Mouse (Mus musculus) urinary bladder, postnatal 10 days (tissue): ENCODE measurements around the gene Edem3.
"Not testable (repeated sequence)": the region's sequence is repeated elsewhere in the genome, so short reads cannot be mapped to it uniquely, and the experiment has no call there.

ENCODE experiments used
- DNase-seq: peaks from one replicate; pipeline ENCODE4 v3.0.0; 2022; ENCODE audit warnings: low spot score

Edem3 gene

DNA sequence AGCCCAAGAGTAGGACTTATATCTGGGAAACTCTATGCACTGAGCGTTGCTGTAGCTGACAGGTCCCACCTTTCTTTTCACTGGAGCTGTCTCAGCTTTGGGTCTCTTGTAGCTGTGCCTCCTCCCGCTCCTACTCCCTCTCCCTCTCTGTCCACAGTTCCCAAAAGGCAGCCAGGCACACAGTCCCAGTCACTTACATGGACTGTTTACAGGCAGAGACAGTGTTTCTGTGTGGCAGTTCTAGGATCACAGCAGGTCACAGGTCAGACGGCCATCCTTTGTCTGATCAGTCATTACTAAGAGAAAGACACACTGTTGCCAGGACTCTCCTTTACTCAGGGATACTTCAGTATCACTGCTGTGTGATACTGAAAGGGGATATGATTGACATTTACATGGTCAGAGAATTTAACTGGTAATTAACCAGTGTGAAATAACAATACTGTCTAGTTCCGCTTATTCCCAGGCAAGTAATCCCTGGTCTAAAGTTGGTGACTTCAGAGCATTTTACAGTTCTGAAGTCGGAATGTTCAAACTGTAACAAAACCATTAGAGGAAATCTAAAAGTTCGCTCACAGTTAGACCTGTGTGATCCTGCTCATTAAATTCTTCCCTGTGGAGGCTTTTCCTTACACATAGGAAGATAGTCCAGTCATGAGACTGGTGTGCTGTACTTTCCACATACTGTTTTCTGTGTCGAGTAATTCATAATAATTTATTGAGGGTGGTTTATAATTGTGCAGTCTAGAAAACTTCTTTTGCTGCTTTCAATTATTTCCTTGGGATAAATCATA, 55.7 kb downstream of the Edem3 start:
- no peak for DNase-seq

DNA sequence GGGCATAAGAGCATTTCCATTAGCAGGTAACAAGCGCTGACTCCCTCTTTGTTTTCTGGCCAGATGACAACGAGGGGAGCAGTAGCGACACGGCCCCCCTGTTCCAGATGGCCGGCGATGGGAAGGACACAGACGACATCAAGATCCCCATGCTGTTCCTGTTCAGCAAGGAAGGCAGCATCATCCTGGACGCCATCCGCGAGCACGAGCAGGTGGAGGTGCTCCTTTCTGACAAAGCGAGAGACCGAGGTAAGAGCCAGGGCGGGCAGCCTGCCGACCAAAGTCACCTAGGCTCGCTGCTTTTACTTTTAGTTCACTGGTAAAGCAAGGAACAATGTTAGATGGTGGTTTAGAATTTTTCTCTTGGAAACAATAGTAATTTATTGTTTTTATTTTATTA, 56.3 kb downstream of the Edem3 start:
- DNase-seq = no peak

DNA sequence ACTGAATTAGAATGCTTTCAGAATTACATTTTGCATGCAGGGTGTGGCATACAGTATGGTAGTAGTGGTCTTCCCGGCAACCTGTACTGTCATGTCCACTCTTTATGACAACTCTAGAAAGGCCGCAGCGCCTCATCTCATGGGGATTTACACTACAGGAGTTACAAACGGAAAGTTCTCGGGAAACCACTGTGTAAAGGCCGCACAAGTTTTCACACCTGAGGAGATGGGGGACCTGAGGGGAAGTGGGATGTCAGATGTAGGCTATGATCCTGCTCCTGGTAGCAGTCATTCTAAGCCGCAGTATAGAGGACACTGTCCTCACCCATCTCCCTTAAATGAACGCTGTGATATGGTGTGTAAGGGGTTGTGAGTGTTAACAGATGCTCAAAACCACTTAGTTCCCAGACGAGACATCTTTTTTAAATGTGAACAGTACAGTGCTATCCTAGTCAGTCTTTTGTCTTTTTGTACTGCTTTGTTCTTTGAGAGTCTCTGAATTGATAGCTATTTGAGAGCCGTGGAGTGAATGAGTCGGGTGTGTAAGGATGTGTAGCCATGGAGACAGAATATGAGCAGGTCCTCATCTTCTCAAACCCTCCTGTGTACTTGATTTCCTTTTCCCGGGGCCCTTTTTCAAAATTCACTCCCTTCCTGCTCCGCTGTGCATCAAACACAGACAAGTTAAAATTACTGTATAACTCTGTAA, 57.0 kb downstream of the Edem3 start:
- no peak for DNase-seq

DNA sequence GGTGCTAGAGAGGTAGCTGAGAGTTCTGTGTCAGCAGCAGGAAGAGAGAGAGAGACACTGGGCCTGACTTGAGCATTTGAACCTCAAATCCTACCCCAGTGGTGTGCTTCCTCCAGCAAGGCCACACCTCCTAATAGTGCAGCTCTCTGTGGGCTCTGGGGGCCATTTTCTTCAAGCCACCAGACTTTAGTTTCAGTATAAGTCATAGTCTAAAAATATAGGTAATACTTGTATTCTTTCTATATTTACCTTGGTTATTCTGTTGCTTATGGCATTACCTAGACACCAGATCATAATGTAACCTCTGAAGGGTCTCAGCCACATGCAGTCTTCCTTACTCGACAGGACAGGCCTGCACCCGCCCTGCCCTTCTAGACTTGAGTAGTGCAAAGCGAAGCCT, 60.9 kb downstream of the Edem3 start:
- DNase-seq = no peak

DNA sequence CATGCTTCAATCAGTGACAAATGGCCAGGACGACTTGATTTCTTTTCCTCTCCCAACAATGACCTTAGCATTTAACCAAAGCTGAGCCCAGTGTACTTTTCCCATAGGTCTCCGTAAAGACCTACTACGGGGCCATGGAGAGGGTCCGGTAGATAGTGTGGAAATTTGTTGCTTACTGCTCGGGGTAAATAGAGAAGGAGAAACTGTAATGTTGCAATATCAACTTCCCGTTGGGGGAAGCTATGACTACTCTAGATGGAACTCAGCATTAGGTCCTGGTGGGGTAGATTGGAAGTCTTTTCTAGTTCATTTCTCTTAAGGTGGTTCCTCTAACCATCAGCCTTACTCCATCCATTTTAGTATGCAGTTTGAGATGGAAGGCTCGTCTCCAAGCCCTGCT, 64.0 kb downstream of the Edem3 start:
- DNase-seq = no peak

DNA sequence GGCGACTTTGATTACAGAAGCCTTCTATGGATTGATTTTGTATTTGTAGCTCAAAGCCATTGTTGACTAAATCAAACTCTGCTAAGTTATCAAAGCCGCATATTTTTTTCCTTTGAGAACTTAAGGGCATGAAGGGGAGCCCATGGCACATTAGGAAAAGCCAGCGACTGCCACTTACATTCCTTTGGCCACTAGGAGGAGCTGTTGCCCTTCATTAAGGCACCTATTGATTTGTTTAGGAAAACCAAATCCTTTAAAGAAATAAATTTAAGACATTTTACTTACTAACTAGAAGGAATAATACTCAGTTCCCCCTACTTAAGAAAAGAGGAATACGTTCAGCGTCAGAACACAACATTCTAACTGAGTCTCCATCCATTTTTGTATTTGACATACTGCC, 65.3 kb downstream of the Edem3 start:
- no peak for DNase-seq

DNA sequence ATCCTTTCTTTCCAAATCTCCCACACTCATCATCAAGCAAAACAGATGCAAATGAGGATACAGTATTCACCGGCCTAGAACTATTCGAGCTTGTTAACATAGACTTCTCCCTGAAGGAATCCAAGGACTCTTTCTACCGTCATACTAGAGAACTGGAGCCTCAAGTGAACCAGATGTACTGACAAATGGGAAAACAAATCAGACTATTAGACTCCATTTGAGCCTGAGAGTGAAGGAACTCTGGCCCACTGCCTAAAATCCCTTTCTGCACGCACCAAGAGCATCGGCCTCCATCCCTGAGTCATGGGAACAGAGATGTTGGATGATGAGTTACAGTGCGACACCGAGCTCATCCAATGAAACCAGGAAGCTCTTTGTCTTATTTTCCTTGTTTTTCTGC, 69.9 kb downstream of the Edem3 start:
- DNase-seq = no peak

DNA sequence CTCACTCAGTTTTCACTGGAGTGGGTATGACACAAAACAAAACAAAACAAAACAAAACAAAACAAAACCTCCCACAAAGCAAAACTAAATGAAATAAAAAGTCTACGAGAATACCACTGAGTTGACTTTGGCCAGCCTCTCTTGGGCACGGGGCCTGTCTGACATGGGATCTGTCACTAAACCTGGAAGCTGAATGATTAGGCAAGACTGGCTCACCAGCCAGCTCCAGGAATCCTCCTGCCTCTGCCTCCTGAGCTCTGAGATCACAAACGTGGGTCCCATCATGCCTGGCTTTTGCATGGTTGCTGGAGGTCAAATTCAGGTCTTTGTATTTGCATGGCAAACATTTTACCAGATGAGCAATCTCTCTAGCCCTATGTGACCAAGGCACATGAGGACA, 76.6 kb downstream of the Edem3 start:
- no peak for DNase-seq

DNA sequence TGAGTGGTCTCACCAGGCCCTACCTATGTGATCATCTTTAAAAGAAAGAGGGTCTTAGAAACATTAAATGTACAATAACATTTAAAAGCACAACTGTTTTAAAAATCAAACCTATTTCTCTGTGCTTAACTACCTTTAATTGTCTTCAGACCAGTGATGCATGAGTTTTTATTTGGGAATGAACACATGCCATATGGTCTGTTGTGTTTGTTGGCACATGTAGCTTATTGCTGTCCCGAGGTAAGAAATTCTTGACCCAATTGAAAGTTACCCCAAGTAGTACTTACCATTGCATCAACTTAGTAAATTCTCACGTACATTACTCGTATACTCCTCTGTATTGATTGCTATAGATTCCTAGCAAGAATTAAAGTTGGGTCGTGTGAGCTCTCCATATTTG, 80.1 kb downstream of the Edem3 start:
- no peak for DNase-seq

DNA sequence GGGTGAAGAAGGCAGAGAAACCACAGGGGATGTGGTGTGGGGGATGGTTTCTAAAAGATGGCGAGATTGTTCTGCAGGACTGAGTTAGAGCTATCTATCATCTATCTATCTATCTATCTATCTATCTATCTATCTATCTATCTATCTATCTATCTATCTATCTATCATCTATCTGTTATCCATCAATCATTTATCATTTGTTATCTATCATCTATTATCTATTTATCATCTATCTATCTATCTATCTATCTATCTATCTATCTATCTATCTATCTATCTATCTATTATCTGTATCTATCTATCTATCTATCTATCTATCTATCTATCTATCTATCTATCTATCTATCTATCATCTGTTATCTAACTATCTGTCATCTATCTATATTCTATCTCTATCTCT, 85.2 kb downstream of the Edem3 start:
- DNase-seq = not testable (repeated sequence)

DNA sequence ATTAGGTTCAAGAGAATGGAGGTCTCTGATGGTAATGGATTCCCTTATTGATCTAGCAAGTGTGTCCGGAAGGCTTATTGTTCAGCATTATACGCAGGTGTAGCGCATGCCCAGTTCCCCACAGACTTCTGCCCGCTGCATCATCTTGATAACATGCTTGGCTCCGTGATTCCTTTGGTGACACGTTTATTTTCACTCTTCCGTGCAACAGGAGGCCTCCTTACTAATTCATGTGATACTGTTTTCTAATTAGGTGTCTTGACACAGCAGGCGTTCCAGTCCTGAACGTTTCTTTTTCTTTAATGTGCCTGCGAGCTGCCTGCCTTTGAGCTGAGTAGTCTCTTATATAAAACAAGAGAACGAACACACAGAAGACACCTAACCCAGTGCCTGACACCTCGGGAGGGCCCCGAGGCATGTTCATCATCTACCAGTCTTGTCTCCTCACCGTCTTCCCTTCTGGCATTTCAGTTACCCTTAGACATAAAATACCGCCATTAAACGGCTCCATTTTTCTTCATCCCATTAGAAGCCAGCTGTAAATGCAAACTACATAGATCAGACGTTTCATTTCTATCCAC, 90.2 kb downstream of the Edem3 start:
- no peak for DNase-seq

DNA sequence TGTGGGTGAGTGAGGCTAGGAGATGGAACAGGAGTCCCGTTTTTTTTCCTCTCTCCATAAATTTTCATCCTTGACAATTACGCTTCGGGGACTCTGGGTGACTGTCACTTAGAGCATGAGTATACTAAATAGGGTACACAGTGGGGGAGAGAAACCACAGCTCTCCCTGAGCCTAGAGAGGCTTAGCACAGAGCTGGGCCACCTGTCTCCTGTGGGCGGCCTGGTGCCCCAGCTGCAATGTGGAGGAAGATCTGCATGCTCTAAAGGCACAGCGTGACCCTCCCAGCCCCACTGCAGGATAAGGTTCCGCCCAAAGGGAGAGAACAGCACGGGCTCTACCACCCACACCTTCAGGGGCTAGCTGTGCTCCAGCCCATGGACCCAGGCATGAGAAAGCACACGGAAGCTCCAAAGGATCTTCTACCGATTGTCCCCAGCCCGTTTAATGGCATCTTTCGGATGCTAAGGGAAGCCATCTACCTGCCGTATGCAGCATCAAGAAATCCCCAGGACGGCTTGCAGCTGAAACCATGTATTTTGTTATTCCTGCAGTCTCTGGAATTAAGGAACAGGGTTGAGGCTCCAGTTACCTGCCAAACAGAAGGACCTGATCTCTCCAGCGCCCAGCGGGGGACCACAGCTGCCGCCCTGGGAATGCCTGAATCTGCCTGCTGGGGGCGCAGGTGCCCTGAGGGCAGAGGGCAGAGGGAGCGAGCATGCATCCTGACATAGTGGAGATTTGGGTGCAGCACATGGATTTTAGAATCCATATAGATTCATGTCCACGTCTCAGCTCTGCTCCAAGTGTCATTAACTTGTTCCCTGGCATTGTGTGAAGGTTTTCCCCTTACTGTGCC, 91.0 kb downstream of the Edem3 start:
- no peak for DNase-seq

DNA sequence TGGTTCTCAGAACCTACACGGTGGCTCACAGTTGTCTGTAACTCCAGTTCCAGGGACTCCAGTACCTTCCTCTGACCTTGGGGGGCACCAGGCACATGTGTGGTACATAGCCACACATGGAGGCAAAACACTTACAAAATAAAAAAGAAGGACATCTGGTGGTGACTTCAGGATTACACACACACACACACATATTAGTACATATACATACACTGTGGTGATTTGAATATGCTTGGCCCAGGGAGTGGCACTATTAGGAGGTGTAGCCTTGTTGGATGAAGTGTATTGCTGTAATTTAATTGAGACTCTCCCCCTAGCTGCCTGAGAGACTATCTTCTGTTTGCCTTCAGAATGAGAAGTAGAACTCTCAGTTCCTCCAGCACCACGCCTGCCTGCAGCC, 93.1 kb downstream of the Edem3 start:
- DNase-seq = no peak

DNA sequence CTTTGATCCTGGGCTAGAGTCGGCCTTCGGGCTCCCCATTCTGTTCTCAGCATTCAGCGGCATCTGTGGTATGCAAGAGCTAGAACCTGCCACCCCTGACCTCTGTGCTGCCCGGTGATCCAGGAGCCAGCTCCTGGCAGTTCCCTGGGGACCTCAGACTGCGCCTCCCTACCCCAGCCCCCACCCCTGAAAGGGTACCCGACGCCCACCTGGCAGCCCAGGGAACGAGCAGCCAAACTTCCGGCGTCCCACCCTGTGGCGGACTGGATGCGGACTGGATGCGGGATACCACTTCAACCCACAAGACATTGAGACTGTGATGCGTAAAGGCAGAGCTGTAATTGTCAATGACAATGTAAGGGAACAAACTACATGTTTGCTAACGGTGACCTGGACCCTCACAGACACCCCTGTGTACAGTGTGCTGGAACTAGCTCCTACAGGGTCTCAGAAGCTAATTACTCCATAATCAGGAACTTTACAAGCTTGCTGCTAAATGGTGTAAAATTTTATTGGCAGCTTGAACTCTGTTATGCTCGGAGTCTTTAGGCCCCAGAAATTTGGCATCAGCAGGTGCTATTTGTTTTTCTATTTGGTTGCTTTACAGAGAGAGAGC, 94.9 kb downstream of the Edem3 start:
- DNase-seq = no peak

DNA sequence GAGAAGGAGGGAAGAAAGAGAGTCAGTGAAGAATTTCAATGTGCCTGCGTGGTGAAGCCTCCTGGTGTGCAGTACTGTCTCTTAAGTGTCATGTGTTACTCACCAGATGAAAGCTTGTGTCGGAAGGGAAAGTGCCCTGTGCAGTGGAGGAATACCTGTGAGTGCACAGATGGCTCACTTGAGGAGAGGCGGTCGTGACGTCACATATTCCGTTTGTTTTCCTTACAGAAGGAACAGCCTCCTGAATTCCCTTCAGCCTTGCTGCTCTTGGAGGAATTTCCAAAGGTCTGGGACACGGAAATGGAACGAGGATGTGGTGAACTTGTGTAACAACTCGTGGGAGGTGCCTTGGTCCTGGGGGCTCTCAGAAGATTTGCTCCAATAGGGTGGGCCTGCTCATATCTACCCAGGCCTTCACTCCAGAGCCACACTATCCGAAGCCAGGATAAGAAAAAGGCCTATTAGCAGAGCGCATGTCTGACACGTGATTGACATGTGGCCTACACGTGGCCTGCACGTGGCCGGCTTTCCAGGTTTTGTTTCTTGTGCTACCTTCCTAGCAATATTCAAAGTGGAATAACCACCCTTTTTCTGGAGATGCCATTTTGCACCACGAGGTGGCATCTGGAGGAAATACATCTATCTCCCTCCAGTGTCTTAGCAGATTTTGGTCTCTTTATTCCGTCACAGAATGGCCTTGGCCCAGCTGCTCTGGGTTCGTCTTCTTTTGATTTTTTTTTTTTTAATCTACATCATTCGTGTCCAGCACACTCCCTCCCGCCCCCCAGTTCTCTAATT, 96.1 kb downstream of the Edem3 start:
- no peak for DNase-seq

DNA sequence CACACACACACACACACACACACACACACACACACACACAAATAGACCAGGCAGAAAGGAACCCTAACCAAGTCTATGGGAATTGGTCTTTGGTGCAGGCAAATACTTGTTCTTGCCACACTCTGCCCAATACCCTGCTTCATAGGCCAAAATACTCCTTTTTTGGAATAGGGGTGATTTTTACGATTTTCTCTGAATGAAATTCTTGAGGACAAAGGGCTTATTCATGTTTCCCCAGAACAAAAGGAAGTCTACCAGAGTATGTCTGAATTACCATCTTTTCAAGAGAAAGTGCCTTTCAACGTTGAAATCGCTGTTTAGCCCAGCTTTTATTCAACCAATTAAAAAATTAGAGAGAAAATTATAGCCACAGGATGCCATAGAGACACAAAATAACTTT, 96.8 kb downstream of the Edem3 start:
- no peak for DNase-seq

DNA sequence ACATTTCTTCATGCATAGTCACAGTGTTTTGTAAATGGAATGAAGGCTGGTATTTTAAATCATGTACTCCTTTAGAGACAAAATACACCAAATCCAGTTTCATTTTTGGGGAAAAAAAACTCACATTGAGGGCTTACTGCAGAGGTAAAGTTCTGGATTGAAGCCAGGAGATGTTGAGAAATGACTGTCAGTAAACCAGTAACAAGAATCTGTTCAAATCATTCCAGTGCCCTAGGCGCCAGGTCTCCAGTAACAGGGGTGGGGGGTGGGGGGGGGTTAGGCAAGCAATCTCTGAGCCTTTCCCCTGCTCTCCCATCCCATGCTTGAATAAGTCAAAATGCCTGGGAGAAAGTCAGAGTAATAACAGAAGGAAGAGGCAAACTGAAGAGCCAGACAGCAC, 100.4 kb downstream of the Edem3 start:
- no peak for DNase-seq

DNA sequence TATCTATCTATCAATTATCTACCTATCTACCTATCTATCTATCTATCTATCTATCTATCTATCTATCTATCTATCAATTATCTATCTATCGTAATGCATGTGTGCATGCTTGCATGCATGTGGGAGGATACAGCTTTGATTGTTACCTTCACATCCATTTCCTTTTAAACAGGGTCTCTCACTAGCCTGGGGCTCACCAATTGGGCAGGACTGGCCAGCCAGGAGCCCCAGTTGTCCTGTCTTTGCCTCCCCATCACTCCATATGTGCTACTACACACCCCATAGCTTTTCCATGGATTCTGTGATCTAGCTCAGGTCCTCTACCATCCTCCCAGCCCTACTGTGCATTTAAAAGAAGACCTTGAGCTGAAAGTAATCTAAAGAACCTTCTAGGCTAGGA, 103.3 kb downstream of the Edem3 start:
- DNase-seq = no peak

DNA sequence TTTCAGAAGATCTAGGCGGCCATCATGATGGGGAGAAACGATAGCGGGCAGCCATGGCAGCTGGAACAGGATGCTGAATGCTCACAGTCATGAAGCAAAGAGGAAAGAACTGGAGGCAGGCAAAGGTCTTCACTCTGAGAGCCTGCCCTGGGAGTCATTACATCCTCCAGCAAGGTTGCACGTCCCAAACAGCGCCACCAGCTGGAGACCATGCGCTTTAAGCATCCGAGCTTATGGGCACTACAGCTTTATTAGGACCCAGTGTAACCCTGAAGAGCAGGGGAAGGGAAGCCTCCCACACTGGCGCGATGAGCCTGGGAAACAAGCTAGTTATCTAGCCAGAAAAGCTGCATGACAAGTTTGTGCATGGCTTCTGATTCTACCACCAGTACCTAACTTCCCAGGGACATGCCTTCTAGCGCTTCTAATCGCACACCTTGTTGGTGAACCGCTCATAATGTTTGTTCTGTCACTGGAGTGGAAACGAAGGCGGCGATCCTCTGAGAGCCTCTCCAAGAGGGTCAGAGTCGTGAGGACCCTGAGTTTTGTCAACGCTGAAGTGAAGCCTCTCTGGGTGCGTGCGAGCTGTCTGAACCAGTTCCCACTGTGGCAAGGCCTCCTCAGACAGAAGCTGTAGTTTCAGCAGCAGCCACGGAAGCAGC, 106.3 kb downstream of the Edem3 start:
- no peak for DNase-seq

DNA sequence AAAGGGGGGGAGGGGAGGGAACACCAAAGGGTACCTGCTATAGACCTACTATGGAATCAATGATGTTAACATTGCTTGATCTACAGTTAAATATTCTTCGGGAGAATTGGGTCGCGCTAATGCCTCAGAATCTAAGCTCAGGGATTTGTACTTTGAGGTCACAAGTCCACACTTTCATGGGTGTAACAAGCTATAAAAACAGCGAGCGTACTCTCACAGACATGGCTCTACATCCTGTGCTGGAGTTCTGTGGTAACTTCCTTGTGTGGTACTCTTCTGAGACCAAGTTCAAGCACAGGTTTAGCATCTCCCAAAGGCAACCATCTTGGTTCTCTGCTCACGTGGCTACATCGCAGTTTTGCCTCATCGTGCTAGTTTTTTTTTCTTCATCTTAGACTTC, 106.9 kb downstream of the Edem3 start:
- no peak for DNase-seq
